Mouse (Mus musculus): ENCODE measurements around the gene Esm1.
A peak's percentile ranks its signal among the peaks of the same experiment; 100 is the strongest.
"Not testable (repeated sequence)": the region's sequence is repeated elsewhere in the genome, so short reads cannot be mapped to it uniquely, and the experiment has no call there.

The Esm1 gene

GRCm38 (mm10) chr13:113227666-113228463, 18.4 kb downstream of the Esm1 start:
- ATAC-seq (ENCODE audit: low TSS enrichment): no peak

GRCm38 (mm10) chr13:113242129-113242528, 32.7 kb downstream of the Esm1 start:
- ATAC-seq (ENCODE audit: low TSS enrichment): no peak

- no peak for ATAC-seq (ENCODE audit: low TSS enrichment)
Measured at GRCm38 (mm10) chr13:113245025-113245424, 35.6 kb downstream of the Esm1 start.

GRCm38 (mm10) chr13:113252580-113252979, 43.1 kb downstream of the Esm1 start:
- not testable (repeated sequence) for ATAC-seq (ENCODE audit: low TSS enrichment)

GRCm38 (mm10) chr13:113256766-113257165, 47.3 kb downstream of the Esm1 start:
- ATAC-seq (ENCODE audit: low TSS enrichment): no peak

- ATAC-seq (ENCODE audit: low TSS enrichment): no peak
Measured at GRCm38 (mm10) chr13:113257190-113257589, 47.7 kb downstream of the Esm1 start.

- ATAC-seq (ENCODE audit: low TSS enrichment): no peak
Measured at GRCm38 (mm10) chr13:113259237-113259636, 49.8 kb downstream of the Esm1 start.

- ATAC-seq (ENCODE audit: low TSS enrichment): peak; percentile 66
Measured at GRCm38 (mm10) chr13:113262822-113263221, 53.4 kb downstream of the Esm1 start.

- peak; percentile 60 for ATAC-seq (ENCODE audit: low TSS enrichment)
Measured at GRCm38 (mm10) chr13:113265257-113265656, 55.8 kb downstream of the Esm1 start.

- ATAC-seq (ENCODE audit: low TSS enrichment): peak; percentile 65
Measured at GRCm38 (mm10) chr13:113266495-113266951, 57.1 kb downstream of the Esm1 start.

GRCm38 (mm10) chr13:113267204-113267603, 57.7 kb downstream of the Esm1 start:
- no peak for ATAC-seq (ENCODE audit: low TSS enrichment)

Data from frontal cortex, adult (tissue).